Mouse (Mus musculus): Measurements from ENCODE around the gene Gns. TPM values are rescaled to one million over a fixed set of nuclear protein-coding genes. Genes with fewer than 3 reads are reported as not detected.
A peak's percentile ranks its signal among the peaks of the same experiment; 100 is the strongest.
"Not testable (repeated sequence)": the region's sequence is repeated elsewhere in the genome, so short reads cannot be mapped to it uniquely, and the experiment has no call there.

Gns gene
- 41.3 and 42.6 TPM in 2 replicates for polyA plus RNA-seq (2015; fragmentation: Nextera tagmentation; extraction: Ambion mirVana)

DNA sequence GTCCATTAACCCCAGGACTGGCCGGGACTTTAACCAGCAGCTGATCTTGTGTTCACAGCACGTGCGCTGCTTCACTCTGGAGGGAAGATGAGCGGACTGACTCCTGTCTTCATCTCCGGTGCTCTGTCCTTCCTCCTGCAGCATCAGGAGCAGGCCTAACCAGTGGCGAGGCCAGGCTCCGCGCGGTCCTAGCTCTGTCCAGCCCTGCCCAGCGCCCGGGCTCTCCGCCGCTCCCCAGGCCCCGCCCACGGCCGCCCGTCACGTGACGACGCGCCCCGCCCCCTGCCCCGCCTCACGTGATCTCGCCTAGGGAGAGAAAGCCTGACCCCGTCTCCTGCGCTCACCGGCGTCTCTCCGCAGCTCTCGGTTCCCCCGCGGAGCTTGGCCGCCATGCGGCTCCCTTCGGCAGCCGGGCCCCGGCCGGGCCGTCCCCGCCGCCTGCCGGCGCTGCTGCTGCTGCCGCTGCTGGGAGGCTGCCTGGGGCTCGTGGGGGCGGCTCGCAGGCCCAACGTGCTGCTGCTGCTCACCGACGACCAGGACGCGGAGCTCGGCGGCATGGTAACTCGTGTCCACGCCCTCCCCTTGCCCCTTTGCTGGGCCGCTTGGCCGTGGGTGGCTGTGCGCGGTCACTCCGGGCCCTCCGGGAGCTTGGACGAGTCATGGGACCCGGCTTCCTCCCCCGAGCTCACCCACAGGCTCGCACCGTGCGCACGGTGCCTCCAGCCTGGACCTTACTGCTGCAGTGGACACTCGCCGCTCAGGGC lies at the start of gene Gns:
Gene Gns, plus strand, starts transcription at position 290 of the 764 bp plus-strand sequence.
- Histone ChIP-seq H3K36me3 (peaks cover 7% of the 10 kb centered on the region), H3K4me2 (peak within 1 kb of the TSS; percentile 82), H3K4me1 (replicated peaks) (peaks cover 30% of the 10 kb centered on the region), H3K9ac (peak within 1 kb of the TSS; percentile 94), H3K27ac (peak within 1 kb of the TSS; percentile 86), H3K4me3 (peak within 1 kb of the TSS; percentile 98), H3K9me3 (0 out of 2 replicates have a peak, but pooled peaks cover 3% of the 10 kb centered on the region), H3K27me3 (no peaks in the 10 kb centered on the region)
- ATAC-seq (ENCODE audit: low FRiP score) = peak; percentile 98
- under 1% methylated on average over 70 of the region's 72 CpGs for WGBS

DNA sequence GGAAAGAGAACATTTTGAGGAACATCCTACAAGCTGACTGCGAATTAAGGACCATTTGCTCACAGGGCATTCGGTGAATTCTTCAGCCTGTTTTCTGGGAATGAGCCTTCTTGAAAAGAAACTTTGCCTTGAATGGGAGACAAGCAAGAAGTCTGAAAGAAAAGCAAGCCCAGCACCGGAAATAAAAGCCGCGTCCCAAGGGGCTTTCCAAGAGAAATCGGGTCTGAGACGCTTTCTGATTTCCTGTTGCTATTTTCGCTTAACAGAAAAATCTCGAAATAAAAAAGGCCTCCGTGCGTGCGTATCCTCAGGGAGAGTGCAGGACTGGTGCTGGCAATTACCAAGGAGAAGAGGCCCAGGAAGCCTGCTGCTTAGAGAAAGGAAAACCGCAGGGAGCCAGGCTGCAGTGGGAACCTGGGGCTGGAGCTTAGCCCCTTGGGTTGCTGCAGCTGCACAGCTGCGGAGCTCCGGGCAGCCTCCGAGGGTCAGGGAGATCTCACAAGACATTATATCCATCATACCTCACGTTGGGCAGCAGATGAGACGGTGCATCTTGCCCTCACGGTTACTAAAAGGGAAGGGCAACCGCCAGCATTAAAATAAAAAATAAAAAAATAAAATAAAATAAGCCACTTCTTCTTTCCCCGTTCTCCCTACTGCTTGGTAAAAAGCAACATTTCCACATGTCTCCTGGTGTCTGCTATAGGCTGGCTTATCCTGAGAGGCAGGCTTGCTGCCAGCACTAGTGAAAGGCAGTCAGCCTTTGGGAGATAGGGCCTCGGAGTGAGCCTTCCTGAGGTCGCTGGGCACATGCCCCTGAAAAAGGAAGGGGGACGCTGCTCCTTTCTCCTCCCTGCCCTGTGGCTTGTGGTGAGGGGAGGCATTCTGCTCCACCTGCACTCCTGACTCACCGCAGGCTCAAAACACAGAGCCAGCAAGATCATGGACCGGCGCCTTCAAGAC lies 49.3 kb upstream of the Gns start:
- peak overlapping the region; percentile 55 for H3K9ac ChIP-seq
- 22% methylated on average over 27 of the region's 27 CpGs for WGBS
- peak overlapping the region; percentile 43 for H3K4me2 ChIP-seq
- no peak for ATAC-seq (ENCODE audit: low FRiP score)
- H3K4me1 ChIP-seq (replicated peaks) = peaks cover 22% of the 10 kb centered on the region
- H3K36me3 ChIP-seq = no peaks in the 10 kb centered on the region
- H3K27me3 ChIP-seq = peaks cover 13% of the 10 kb centered on the region; the same call in 1 of the 2 replicates
- 0 out of 2 replicates have a peak overlapping the region, but pooled peaks have one; percentile 7 for H3K4me3 ChIP-seq
- peak overlapping the region; percentile 31 for H3K27ac ChIP-seq
- H3K9me3 ChIP-seq = no peaks in the 10 kb centered on the region

- no peaks in the 10 kb centered on the region for H3K9me3 ChIP-seq
- ATAC-seq (ENCODE audit: low FRiP score) = no peak
- H3K4me2 ChIP-seq = no peak overlapping the region
- peaks cover 13% of the 10 kb centered on the region; the same call in 1 of the 2 replicates for H3K27me3 ChIP-seq
- no peaks in the 10 kb centered on the region for H3K36me3 ChIP-seq
- H3K4me1 ChIP-seq (replicated peaks) = peaks cover 22% of the 10 kb centered on the region
- H3K9ac ChIP-seq = no peak overlapping the region
- no peak overlapping the region for H3K27ac ChIP-seq
- WGBS = 80% methylated on average over 10 of the region's 10 CpGs
- H3K4me3 ChIP-seq = no peak overlapping the region
Observed at GRCm38 (mm10) chr10:121316361-121316760, 48.5 kb upstream of the Gns start.

- Histone ChIP-seq H3K4me2 (no peak overlapping the region), H3K4me3 (no peak overlapping the region), H3K27me3 (no peaks in the 10 kb centered on the region), H3K4me1 (replicated peaks) (peaks cover 21% of the 10 kb centered on the region), H3K36me3 (no peaks in the 10 kb centered on the region), H3K9me3 (no peaks in the 10 kb centered on the region), H3K9ac (no peak overlapping the region), H3K27ac (no peak overlapping the region)
- 79% methylated on average over 7 of the region's 7 CpGs for WGBS
- no peak for ATAC-seq (ENCODE audit: low FRiP score)
Observed at GRCm38 (mm10) chr10:121318397-121318950, 46.4 kb upstream of the Gns start.

DNA sequence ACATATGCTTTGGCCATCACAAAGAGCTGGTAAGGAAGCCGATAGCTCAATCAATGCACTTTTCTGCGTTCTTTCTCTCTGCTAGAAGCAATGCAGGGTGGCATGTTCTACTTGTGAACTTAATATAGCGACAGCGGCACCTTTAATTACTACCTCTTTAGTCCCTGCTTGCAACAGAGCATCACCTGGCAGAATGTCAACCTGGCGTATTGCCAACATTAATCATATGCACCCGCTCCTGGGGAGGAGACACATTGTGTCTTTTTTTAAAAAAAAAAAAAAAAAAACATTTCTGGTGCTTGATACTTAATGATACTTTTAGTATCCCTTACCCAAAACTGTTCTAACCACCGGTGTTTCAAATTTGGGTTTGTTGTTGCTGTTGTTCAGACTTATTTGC lies 41.4 kb upstream of the Gns start:
- H3K4me1 ChIP-seq (replicated peaks) = 0 out of 2 replicates have a peak, but pooled peaks cover 4% of the 10 kb centered on the region
- no peaks in the 10 kb centered on the region for H3K36me3 ChIP-seq
- H3K27ac ChIP-seq = no peak overlapping the region; the same call in 1 of the 2 replicates
- WGBS = 79% methylated on average over 7 of the region's 7 CpGs
- no peak overlapping the region for H3K4me2 ChIP-seq
- H3K4me3 ChIP-seq = no peak overlapping the region
- no peak for ATAC-seq (ENCODE audit: low FRiP score)
- H3K9ac ChIP-seq = no peak overlapping the region
- no peaks in the 10 kb centered on the region for H3K27me3 ChIP-seq
- H3K9me3 ChIP-seq = peaks cover 5% of the 10 kb centered on the region

GRCm38 (mm10) chr10:121326167-121326566 lies 38.7 kb upstream of the Gns start:
- H3K27ac ChIP-seq = no peak overlapping the region
- peaks cover 5% of the 10 kb centered on the region for H3K9me3 ChIP-seq
- H3K4me1 ChIP-seq (replicated peaks) = 0 out of 2 replicates have a peak, but pooled peaks cover 4% of the 10 kb centered on the region
- no peak overlapping the region for H3K9ac ChIP-seq
- H3K4me3 ChIP-seq = no peak overlapping the region
- no peaks in the 10 kb centered on the region for H3K36me3 ChIP-seq
- no peaks in the 10 kb centered on the region for H3K27me3 ChIP-seq
- no peak overlapping the region for H3K4me2 ChIP-seq
- ATAC-seq (ENCODE audit: low FRiP score) = no peak

GRCm38 (mm10) chr10:121329586-121329985 lies 35.3 kb upstream of the Gns start:
- Histone ChIP-seq H3K36me3 (no peaks in the 10 kb centered on the region), H3K27ac (no peak overlapping the region), H3K4me3 (no peak overlapping the region), H3K9ac (no peak overlapping the region), H3K4me2 (no peak overlapping the region), H3K27me3 (no peaks in the 10 kb centered on the region), H3K4me1 (replicated peaks) (no peaks in the 10 kb centered on the region), H3K9me3 (peaks cover 5% of the 10 kb centered on the region)
- no peak for ATAC-seq (ENCODE audit: low FRiP score)
- 85% methylated on average over 4 of the region's 4 CpGs for WGBS

DNA sequence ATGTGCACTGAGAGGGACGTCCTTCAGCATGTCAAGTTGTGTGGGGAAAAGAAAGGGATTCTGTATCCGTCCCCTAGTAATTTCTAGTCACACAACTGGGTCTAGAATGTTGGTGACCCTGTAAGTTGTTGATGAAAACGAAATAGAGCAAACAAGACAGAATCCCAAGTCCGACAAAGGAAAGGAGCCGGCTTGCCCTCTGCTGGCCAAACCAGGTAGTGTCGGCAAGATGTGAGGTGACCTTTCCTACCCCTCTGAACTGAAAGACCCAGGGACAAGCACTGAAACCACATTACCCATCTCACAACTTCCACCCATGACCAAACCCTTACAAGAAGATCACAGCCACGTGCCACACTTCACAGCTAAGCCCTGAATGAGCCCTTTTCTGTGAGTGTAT lies 34.0 kb upstream of the Gns start:
- Histone ChIP-seq H3K4me3 (no peak overlapping the region), H3K4me2 (no peak overlapping the region)
- 12% methylated on average over 7 of the region's 7 CpGs for WGBS

GRCm38 (mm10) chr10:121334576-121334975 lies 30.3 kb upstream of the Gns start:
- Histone ChIP-seq H3K4me3 (no peak overlapping the region), H3K36me3 (no peaks in the 10 kb centered on the region), H3K27ac (no peak overlapping the region), H3K27me3 (no peaks in the 10 kb centered on the region), H3K4me1 (replicated peaks) (no peaks in the 10 kb centered on the region), H3K4me2 (no peak overlapping the region), H3K9me3 (no peaks in the 10 kb centered on the region), H3K9ac (no peak overlapping the region)
- no peak for ATAC-seq (ENCODE audit: low FRiP score)
- WGBS = 77% methylated on average over 3 of the region's 3 CpGs

More for the DNA sequence above, 34.0 kb upstream of the Gns start:
- Histone ChIP-seq H3K9ac (no peak overlapping the region), H3K27ac (no peak overlapping the region), H3K9me3 (peaks cover 5% of the 10 kb centered on the region), H3K27me3 (no peaks in the 10 kb centered on the region), H3K36me3 (no peaks in the 10 kb centered on the region), H3K4me1 (replicated peaks) (no peaks in the 10 kb centered on the region)
- no peak for ATAC-seq (ENCODE audit: low FRiP score)

GRCm38 (mm10) chr10:121336536-121336935 lies 28.4 kb upstream of the Gns start:
- ATAC-seq (ENCODE audit: low FRiP score); H3K36me3 ChIP-seq; H3K27ac ChIP-seq; H3K9me3 ChIP-seq; H3K9ac ChIP-seq; H3K27me3 ChIP-seq; H3K4me3 ChIP-seq; H3K4me2 ChIP-seq: not testable (repeated sequence)
- WGBS = 76% methylated on average over 14 of the region's 14 CpGs
- peaks cover 15% of the 10 kb centered on the region for H3K4me1 ChIP-seq (replicated peaks)

DNA sequence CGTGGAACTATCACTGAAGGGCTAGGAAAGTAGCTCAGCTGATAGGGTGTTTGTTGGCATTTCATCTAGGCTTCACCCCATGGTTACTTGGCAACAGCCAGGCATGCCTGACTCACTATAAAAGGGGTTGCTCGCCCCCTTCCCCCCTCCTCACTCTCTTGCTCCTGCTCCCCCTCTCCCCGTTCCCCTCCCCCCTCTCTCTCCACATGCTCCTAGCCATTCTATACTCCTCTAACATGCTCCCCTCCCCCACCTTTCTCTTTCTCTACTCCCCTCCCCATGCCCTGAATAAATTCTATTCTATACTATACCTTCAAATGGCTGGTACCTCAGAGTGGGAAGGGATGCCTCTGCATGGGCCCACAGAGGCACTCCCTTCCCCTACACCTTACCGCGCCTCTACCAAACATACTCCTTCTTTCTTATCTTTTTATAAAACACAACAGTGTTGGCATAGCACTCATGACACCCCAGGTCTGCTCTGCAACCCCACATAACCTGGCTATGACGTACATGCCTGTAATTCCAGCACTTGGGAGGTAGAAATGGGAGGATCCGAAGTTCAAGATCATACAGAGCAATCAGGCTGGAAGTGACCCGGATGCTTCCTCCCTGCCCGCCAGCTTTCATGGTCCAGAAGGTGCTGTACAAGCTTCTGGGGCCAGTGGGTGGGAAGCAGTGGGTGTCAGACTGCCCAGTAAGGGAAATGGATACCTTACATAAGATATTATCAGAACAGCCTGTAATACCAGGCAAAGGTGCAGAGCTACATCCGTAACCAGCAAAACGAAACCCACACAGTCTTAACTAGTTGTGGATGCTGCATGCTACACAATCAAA lies 23.9 kb upstream of the Gns start:
- Histone ChIP-seq H3K9ac (0 out of 2 replicates have a peak overlapping the region, but pooled peaks have one; percentile 15), H3K9me3 (no peaks in the 10 kb centered on the region), H3K4me1 (replicated peaks) (peaks cover 15% of the 10 kb centered on the region), H3K27me3 (no peaks in the 10 kb centered on the region), H3K27ac (peak overlapping the region; percentile 26; the same call in 1 of the 2 replicates), H3K4me3 (no peak overlapping the region), H3K36me3 (no peaks in the 10 kb centered on the region), H3K4me2 (no peak overlapping the region)
- WGBS = 51% methylated on average over 11 of the region's 11 CpGs
- peak; percentile 88 for ATAC-seq (ENCODE audit: low FRiP score)
